Mouse (Mus musculus): ENCODE data around the gene Psmb8.
"Not testable (repeated sequence)": the region's sequence is repeated elsewhere in the genome, so short reads cannot be mapped to it uniquely, and the experiment has no call there.

The Psmb8 gene

GRCm38 (mm10) chr17:34211746-34212365 lies 14.3 kb downstream of the Psmb8 start:
- no peak for DNase-seq (ENCODE audit: low read depth, low spot score)

GRCm38 (mm10) chr17:34213936-34214335 lies 16.4 kb downstream of the Psmb8 start:
- DNase-seq (ENCODE audit: low read depth, low spot score) = no peak

- no peak for DNase-seq (ENCODE audit: low read depth, low spot score)
Measured at GRCm38 (mm10) chr17:34215176-34215575, 17.7 kb downstream of the Psmb8 start.

- DNase-seq (ENCODE audit: low read depth, low spot score) = no peak
Measured at GRCm38 (mm10) chr17:34217216-34217928, 19.9 kb downstream of the Psmb8 start.

- DNase-seq (ENCODE audit: low read depth, low spot score) = no peak
Measured at GRCm38 (mm10) chr17:34217986-34218385, 20.5 kb downstream of the Psmb8 start.

- no peak for DNase-seq (ENCODE audit: low read depth, low spot score)
Measured at GRCm38 (mm10) chr17:34218675-34219074, 21.2 kb downstream of the Psmb8 start.

- peak; percentile 41 for DNase-seq (ENCODE audit: low read depth, low spot score)
Measured at GRCm38 (mm10) chr17:34219096-34219495, 21.6 kb downstream of the Psmb8 start.

- DNase-seq (ENCODE audit: low read depth, low spot score) = not testable (repeated sequence)
Measured at GRCm38 (mm10) chr17:34219801-34220200, 22.3 kb downstream of the Psmb8 start.

- DNase-seq (ENCODE audit: low read depth, low spot score) = not testable (repeated sequence)
Measured at GRCm38 (mm10) chr17:34220401-34220800, 22.9 kb downstream of the Psmb8 start.

GRCm38 (mm10) chr17:34224816-34225215 lies 27.3 kb downstream of the Psmb8 start:
- DNase-seq (ENCODE audit: low read depth, low spot score) = no peak

- DNase-seq (ENCODE audit: low read depth, low spot score) = no peak
Measured at GRCm38 (mm10) chr17:34225426-34225825, 27.9 kb downstream of the Psmb8 start.

- not testable (repeated sequence) for DNase-seq (ENCODE audit: low read depth, low spot score)
Measured at GRCm38 (mm10) chr17:34225911-34226310, 28.4 kb downstream of the Psmb8 start.

GRCm38 (mm10) chr17:34230971-34231370 lies 33.5 kb downstream of the Psmb8 start:
- not testable (repeated sequence) for DNase-seq (ENCODE audit: low read depth, low spot score)

- not testable (repeated sequence) for DNase-seq (ENCODE audit: low read depth, low spot score)
Measured at GRCm38 (mm10) chr17:34232021-34232420, 34.5 kb downstream of the Psmb8 start.

GRCm38 (mm10) chr17:34234926-34235325 lies 37.4 kb downstream of the Psmb8 start:
- DNase-seq (ENCODE audit: low read depth, low spot score) = peak; percentile 77

- DNase-seq (ENCODE audit: low read depth, low spot score) = no peak
Measured at GRCm38 (mm10) chr17:34236691-34237090, 39.2 kb downstream of the Psmb8 start.

GRCm38 (mm10) chr17:34237741-34238140 lies 40.2 kb downstream of the Psmb8 start:
- no peak for DNase-seq (ENCODE audit: low read depth, low spot score)

- DNase-seq (ENCODE audit: low read depth, low spot score) = peak; percentile 51
Measured at GRCm38 (mm10) chr17:34238706-34239105, 41.2 kb downstream of the Psmb8 start, which contains the start of gene H2-Ob. TSS of gene H2-Ob (plus strand) at chr17:34238903.

GRCm38 (mm10) chr17:34239601-34240041 lies 42.1 kb downstream of the Psmb8 start:
- DNase-seq (ENCODE audit: low read depth, low spot score) = no peak

GRCm38 (mm10) chr17:34240366-34240765 lies 42.8 kb downstream of the Psmb8 start:
- DNase-seq (ENCODE audit: low read depth, low spot score) = no peak

- no peak for DNase-seq (ENCODE audit: low read depth, low spot score)
Measured at GRCm38 (mm10) chr17:34240916-34241315, 43.4 kb downstream of the Psmb8 start.

- no peak for DNase-seq (ENCODE audit: low read depth, low spot score)
Measured at GRCm38 (mm10) chr17:34244656-34245055, 47.1 kb downstream of the Psmb8 start.

- peak; percentile 12 for DNase-seq (ENCODE audit: low read depth, low spot score)
Measured at GRCm38 (mm10) chr17:34247047-34247446, 49.5 kb downstream of the Psmb8 start.
